Mouse (Mus musculus) neural tube, embryonic 11.5 days (tissue): Measurements from ENCODE around the gene Gpr27. TPM values are rescaled to one million over a fixed set of nuclear protein-coding genes. Genes with fewer than 3 reads are reported as not detected.
A peak's percentile ranks its signal among the peaks of the same experiment; 100 is the strongest.

ENCODE experiments used
- ATAC-seq: fragments of 200-750 bp; cut with Nextera tagmentation; 2 replicates; pipeline ENCODE4 v1.8.0; 2017; ENCODE audit warnings: moderate number of reproducible peaks, mild to moderate bottlenecking, moderate TSS enrichment, moderate library complexity; ENCODE audit not compliant: insufficient read depth, low FRiP score, low TSS enrichment
- DNase-seq: peaks from one replicate; pipeline ENCODE4 v3.0.0-alpha.2; 2015; ENCODE audit warnings: low spot score
- H3K27ac ChIP-seq: fragments of 300-500 bp; sonication (generic); 2 replicates; pipeline ENCODE4 v1.5.1; 2014; ENCODE audit warnings: low read depth, mild to moderate bottlenecking, low read length
- H3K27me3 ChIP-seq: fragments of 300-500 bp; sonication (generic); 2 replicates; pipeline ENCODE4 v1.6.1; 2014; ENCODE audit warnings: mild to moderate bottlenecking, low read length, mixed read lengths; ENCODE audit not compliant: control insufficient read depth, insufficient read depth
- H3K36me3 ChIP-seq: fragments of 300-500 bp; sonication (generic); 2 replicates; pipeline ENCODE4 v1.6.1; 2014; ENCODE audit warnings: mild to moderate bottlenecking, low read length, moderate library complexity, mixed read lengths; ENCODE audit not compliant: control insufficient read depth, insufficient read depth
- H3K4me1 ChIP-seq: fragments of 300-500 bp; sonication (generic); 2 replicates; pipeline ENCODE4 v1.6.1; 2014; ENCODE audit warnings: low read length, mixed read lengths; ENCODE audit not compliant: control insufficient read depth, insufficient read depth
- H3K4me2 ChIP-seq: fragments of 300-500 bp; sonication (generic); 2 replicates; pipeline ENCODE4 v1.6.1; 2014; ENCODE audit warnings: low read depth, mild to moderate bottlenecking, moderate library complexity
- H3K4me3 ChIP-seq: fragments of 300-500 bp; sonication (generic); 2 replicates; pipeline ENCODE4 v1.5.1; 2014; ENCODE audit warnings: low read depth, low read length
- H3K9ac ChIP-seq: fragments of 300-500 bp; sonication (generic); 2 replicates; pipeline ENCODE4 v1.6.1; 2014; ENCODE audit warnings: mild to moderate bottlenecking, low read length
- H3K9me3 ChIP-seq: fragments of 300-500 bp; sonication (generic); 2 replicates; pipeline ENCODE4 v1.6.1; 2016; ENCODE audit warnings: low read length; ENCODE audit not compliant: control insufficient read depth
- WGBS: fragments of 180-500 bp; shearing (Covaris S2); extraction: QIAGEN DNeasy Blood & Tissue Kit; methylation state at CpG from one replicate; pipeline ENCODE4 v1.1.7; 2014; 5-methylcytosine and 5-hydroxymethylcytosine counted together
- polyA plus RNA-seq: library from polyadenylated mRNA; unstranded; fragments of >200 nt; fragmentation: Nextera tagmentation; extraction: Ambion mirVana; gene quantifications from 2 replicates; pipeline ENCODE4 v1.2.1, GENCODE M21; 2014

Gpr27 gene
- polyA plus RNA-seq, 1 experiment from 2014 or later: 3.7 TPM

DNA sequence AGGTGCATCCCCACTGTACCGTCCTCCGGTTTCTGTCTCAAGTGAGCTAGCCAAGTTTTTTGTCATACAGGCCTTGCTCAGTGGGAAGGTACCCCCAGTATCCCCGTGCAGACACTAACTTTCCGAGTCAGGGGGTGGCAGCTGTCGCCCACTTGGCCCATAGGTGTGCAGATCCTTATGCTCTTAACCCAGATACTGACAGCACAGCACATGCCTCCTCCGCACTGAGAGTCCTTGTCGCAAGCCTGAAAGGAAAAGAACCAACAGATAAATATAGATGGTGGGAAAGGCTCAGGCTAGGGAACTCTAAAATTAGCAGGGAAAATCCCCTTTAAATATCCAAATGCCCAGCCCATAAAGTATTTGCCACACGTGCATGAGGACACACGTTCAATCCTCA lies 29.9 kb downstream of the Gpr27 start:
- Histone ChIP-seq H3K9ac (no peak overlapping the region), H3K27me3 (peaks cover 27% of the 10 kb centered on the region), H3K4me1 (no peaks in the 10 kb centered on the region), H3K4me2 (no peak overlapping the region), H3K36me3 (no peaks in the 10 kb centered on the region), H3K27ac (no peak overlapping the region), H3K4me3 (no peak overlapping the region), H3K9me3 (no peaks in the 10 kb centered on the region)
- 86% methylated on average over 9 of the region's 9 CpGs for WGBS
- DNase-seq (no peak), ATAC-seq (no peak)

DNA sequence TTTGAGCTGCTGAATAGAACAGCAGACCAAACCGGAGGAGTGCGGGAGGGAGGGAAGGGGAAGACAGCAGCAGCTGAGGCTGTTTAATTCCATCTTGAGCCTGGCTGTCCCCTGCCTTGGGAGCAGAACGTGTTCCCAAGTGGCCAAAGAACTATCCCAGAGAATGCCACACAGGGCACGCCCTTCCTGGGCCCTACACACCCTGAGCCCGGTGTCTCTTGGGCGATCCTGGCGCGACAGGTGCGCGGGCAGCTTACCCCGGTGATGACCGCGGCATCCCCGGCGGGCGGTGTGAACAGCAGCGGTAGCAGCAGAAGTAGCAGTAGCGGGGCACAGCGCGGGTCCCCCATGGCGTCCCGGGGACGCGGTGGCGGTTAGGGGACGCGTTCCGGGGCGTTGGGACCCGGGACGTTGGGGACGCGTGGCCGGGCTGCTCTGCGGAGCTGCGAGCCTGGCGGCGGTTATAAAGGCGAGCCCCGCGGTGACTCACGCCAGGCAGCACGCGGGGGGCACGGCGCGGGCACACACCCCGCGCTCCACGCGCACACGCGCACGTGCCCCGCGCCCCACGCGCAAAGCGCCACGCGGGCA lies 33.6 kb downstream of the Gpr27 start, which contains the start of gene Prok2:
Prok2 (minus strand) TSS at position 422 of the 591 bp plus-strand sequence.
- Histone ChIP-seq H3K4me1 (no peaks in the 10 kb centered on the region), H3K4me2 (peak within 1 kb of the TSS; percentile 93), H3K9ac (peak within 1 kb of the TSS; percentile 5), H3K9me3 (no peaks in the 10 kb centered on the region), H3K27me3 (peaks cover 35% of the 10 kb centered on the region), H3K36me3 (no peaks in the 10 kb centered on the region), H3K4me3 (peak within 1 kb of the TSS; percentile 54), H3K27ac (no peak within 1 kb of the TSS)
- ATAC-seq: no peak
- under 1% methylated on average over 54 of the region's 61 CpGs for WGBS
- DNase-seq: peak; percentile 51

DNA sequence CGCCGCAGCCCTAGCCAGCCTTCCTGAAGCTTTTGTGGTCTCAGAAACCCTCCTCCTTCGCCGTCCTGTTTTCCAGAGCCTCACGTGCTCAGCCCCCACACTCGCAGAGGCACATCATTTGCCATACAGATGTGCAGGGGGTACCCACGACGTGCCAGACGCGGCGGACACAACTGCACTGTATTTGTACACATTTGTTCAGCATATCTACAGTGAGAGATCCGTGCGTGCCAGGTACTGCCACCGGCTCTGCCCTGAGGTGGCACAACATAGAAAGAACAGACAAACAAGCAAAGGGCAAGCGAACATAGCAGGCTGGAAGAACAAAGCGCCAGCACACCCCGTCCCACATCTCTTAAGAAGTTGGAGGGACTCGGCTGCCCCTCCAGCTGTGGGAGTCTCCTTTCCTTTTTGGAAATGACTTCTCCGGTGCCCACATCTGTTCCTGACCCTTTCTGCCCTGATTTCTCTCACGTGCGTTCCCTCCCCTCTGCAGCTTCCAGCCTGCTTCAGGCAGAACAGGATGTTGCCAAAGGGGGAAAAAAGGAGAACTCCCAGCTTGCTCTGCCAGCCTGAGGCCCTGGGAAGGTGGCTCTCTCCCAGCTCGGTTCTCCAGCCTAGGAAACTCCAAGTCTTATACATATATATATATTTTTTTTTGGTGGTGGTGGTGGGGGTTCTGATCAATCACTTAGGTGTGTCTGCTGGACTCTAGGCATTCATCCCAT lies 34.3 kb downstream of the Gpr27 start:
- H3K27ac ChIP-seq: no peak overlapping the region
- WGBS: 2% methylated on average over 22 of the region's 22 CpGs
- no peak for ATAC-seq

DNA sequence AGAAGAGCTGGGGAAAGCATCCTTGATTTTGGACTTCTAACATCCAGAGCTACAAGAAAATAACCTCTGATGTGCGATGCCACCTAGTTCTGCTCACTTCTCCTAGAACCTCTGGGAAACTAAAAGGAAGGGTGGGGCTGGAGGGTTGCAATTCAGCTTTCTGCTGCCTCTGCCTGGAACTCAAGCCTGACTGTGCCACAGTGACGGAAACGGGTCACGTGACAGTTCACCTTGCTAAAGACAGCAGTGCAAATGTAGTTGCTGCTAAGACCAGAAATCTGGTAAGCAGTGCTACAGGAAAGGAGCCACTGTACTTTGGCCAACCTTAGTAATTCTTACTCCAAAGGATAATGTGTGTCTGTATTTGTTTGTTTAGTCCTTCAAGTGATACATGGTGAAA lies 37.4 kb downstream of the Gpr27 start:
- no peaks in the 10 kb centered on the region for H3K36me3 ChIP-seq
- no peaks in the 10 kb centered on the region for H3K4me1 ChIP-seq
- DNase-seq: no peak
- H3K9ac ChIP-seq: no peak overlapping the region
- H3K27me3 ChIP-seq: peaks cover 33% of the 10 kb centered on the region
- H3K4me2 ChIP-seq: no peak overlapping the region
- WGBS: 79% methylated on average over 4 of the region's 4 CpGs
- ATAC-seq: no peak
- H3K9me3 ChIP-seq: no peaks in the 10 kb centered on the region
- H3K27ac ChIP-seq: no peak overlapping the region
- no peak overlapping the region for H3K4me3 ChIP-seq

More for the DNA sequence above, 34.3 kb downstream of the Gpr27 start:
- Histone ChIP-seq H3K4me3 (peak overlapping the region; percentile 54), H3K4me1 (no peaks in the 10 kb centered on the region), H3K4me2 (peak overlapping the region; percentile 93), H3K9ac (peak overlapping the region; percentile 5), H3K27me3 (peaks cover 35% of the 10 kb centered on the region), H3K36me3 (no peaks in the 10 kb centered on the region), H3K9me3 (no peaks in the 10 kb centered on the region)
- DNase-seq: peak; percentile 35

DNA sequence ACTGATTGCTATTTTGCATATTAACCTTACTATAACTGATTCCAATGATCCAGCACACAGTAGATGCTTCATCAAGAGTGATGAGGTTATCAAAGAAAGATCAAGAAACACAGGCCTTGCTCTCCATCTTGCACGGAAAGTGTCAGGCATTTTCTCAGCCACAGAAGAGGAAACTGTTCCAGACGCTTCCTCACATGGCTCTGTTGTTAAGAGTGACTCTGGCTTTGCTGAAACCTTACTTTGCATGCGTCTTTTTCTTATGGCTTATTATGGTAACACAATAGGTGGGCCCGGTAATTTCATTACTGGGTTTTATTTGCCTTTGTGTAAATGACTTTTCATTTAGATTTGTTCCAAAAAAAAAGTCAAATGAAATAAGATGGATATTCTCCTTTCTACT lies 39.4 kb downstream of the Gpr27 start:
- no peaks in the 10 kb centered on the region for H3K4me1 ChIP-seq
- H3K9me3 ChIP-seq: no peaks in the 10 kb centered on the region
- 79% methylated on average over 4 of the region's 4 CpGs for WGBS
- H3K9ac ChIP-seq: no peak overlapping the region
- H3K27me3 ChIP-seq: peaks cover 13% of the 10 kb centered on the region
- no peak overlapping the region for H3K27ac ChIP-seq
- H3K36me3 ChIP-seq: no peaks in the 10 kb centered on the region
- no peak overlapping the region for H3K4me2 ChIP-seq
- H3K4me3 ChIP-seq: no peak overlapping the region
- DNase-seq: no peak
- no peak for ATAC-seq

DNA sequence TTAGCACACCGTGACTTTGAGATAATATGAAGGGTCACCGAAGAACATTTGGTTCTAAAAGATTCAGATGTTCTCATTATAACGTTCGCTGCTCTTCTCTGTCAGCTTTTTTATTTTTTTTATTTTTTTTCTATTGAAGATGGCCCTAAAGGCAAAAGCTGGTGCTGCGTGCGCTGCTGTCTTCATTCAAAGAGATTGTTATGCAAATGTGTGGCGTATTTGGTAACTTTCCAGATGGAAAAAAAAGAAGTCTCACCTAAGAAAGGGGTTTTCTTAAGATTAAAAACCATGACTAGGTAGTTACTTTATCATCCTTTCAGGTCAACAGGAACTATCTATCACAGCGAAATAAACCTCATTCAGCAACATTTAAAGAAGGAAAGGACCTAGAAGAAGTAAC lies 40.2 kb downstream of the Gpr27 start:
- ATAC-seq (no peak), DNase-seq (no peak)
- Histone ChIP-seq H3K9ac (no peak overlapping the region), H3K4me2 (no peak overlapping the region), H3K4me1 (no peaks in the 10 kb centered on the region), H3K4me3 (no peak overlapping the region), H3K9me3 (no peaks in the 10 kb centered on the region), H3K27me3 (peaks cover 8% of the 10 kb centered on the region; the same call in 1 of the 2 replicates), H3K27ac (no peak overlapping the region), H3K36me3 (no peaks in the 10 kb centered on the region)
- 74% methylated on average over 8 of the region's 8 CpGs for WGBS

DNA sequence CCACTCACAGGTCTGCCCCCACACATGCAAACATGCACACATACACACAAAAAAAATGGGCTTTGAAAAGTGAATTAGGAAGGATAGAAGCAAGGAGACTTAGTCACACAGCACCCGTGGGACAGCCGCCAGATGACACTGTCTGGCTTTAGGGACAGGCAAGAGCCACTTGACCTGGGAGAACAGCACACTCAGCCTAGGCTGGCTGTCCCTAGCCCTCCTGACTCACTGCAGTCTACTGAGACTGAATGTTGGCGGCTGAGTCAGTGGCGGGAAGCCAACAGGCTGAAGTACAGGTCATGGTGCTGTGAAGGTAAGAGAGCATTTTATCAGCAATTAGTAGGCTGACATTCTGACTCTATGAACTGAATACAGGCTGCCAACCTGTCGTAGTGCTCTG lies 42.2 kb downstream of the Gpr27 start:
- H3K4me3 ChIP-seq: no peak overlapping the region
- 86% methylated on average over 5 of the region's 5 CpGs for WGBS
- ATAC-seq: no peak
- H3K4me2 ChIP-seq: no peak overlapping the region
- no peak for DNase-seq
- H3K27ac ChIP-seq: no peak overlapping the region
- H3K36me3 ChIP-seq: no peaks in the 10 kb centered on the region
- no peaks in the 10 kb centered on the region for H3K4me1 ChIP-seq
- H3K9ac ChIP-seq: no peak overlapping the region
- no peaks in the 10 kb centered on the region for H3K27me3 ChIP-seq
- H3K9me3 ChIP-seq: no peaks in the 10 kb centered on the region

DNA sequence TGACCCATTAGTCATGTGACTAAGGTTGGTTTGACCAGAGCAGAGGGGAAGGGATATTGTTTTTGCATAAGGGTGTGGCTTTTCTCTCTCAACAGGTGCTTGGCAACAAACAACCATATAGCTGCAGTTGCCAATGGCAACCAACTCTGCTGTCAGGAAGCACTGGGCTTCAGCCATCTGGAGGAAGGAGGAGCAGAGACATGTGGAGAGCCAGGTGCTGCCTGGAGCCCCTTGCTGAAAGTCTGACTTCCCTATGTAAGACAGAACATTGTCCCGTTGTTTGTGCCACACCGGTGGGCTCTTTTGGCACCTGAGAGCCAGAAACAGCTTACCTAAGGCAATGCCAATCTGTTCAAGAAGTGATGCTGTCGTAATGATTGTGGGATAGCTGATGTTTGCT lies 50.4 kb downstream of the Gpr27 start:
- Histone ChIP-seq H3K9ac (no peak overlapping the region), H3K27me3 (no peaks in the 10 kb centered on the region), H3K4me3 (no peak overlapping the region), H3K4me1 (no peaks in the 10 kb centered on the region), H3K4me2 (no peak overlapping the region), H3K27ac (no peak overlapping the region), H3K36me3 (no peaks in the 10 kb centered on the region), H3K9me3 (no peaks in the 10 kb centered on the region)
- 82% methylated on average over 3 of the region's 3 CpGs for WGBS
- ATAC-seq (no peak), DNase-seq (no peak)
